Mouse (Mus musculus) lung, adult 2 months (tissue): ENCODE measurements around the gene Sgce.

ENCODE experiments used
- CTCF ChIP-seq: fragments of 200-500 bp; IDR thresholded peaks from 2 replicates; pipeline ENCODE4 v1.5.1; 2011; ENCODE audit warnings: mild to moderate bottlenecking, low read length, control low read depth; ENCODE audit not compliant: insufficient read depth
- POLR2A ChIP-seq: fragments of 200-500 bp; IDR thresholded peaks from 2 replicates; pipeline ENCODE4 v1.6.1; 2011; ENCODE audit warnings: low read depth, mild to moderate bottlenecking, control low read depth, low read length, borderline replicate concordance; ENCODE audit errors: extremely low read depth

DNA sequence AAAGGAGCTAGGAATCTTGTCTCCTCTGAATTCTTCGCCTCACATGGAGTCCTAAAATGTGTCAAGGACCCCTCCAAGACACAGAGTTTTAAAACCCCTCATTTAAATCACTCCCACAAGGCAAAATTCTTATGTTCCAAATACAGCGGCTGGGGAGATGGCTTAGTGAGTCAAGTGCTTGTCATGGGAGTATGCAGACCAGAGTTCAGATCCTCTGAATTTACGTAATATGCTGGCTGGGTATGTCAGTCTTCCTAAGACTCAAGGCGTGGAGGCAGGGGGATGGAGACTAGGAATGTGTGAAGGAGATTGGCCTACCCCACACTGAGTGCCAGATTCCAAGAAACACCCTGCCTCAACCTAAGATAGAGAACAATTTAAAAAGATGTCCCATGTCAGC is 66.4 kb downstream of the Sgce start:
- TF ChIP-seq CTCF (no peak), POLR2A (no peak)
